20 mouse cellular contexts compared by ENCODE assay signal in the genomic region with DNA sequence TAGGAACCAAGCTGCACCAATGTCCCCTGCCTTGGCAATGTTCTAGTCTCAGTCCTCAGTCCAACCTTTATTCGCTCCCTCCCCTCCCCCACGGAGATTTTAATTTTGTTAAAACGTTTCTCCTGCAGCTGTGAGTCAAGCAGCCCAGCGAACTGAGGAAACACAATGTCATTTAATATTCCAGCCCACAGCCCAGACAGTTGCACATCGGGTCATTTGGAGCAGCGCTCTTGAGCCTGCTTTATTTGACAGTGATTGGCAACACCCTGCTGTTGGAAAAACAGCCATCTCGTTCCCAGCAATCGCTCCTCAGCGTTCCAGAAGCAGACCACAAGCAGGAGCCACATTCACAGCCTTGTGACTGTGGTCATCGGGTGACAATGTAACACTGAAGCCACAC. TPM values are rescaled to one million over a fixed set of nuclear protein-coding genes. Genes with fewer than 3 reads are reported as not detected.
DNase-seq lines count a peak whose midpoint lies in the region; ATAC-seq and TF ChIP-seq lines count a peak whose summit lies in the region.
"Had no signal": no experiment of that assay in that cellular context is flagged by ENCODE, and none has a peak within 500 bp of the region (broad histone marks: within the 10 kb centered on the region; RNA-seq: fewer than 3 reads in every experiment).

No protein-coding gene starts in this region.

- no peak for TF ChIP-seq CTCF in hindbrain, postnatal 0 days (IDR thresholded peaks at IDR 0.05; ENCODE audit: low read depth)

- H3K4me3 ChIP-seq in heart, embryonic 13.5 days, result no peak overlapping the region
- no peak overlapping the region for H3K4me3 ChIP-seq in midbrain, embryonic 13.5 days (replicated peaks)
- no peak overlapping the region for H3K4me3 ChIP-seq in midbrain, embryonic 11.5 days (ENCODE audit: low read depth, low read length)
- H3K4me3 ChIP-seq in forebrain, embryonic 15.5 days, result no peak overlapping the region
- H3K4me3 ChIP-seq in hindbrain, postnatal 0 days (ENCODE audit: low read length), result no peak overlapping the region
- H3K4me3 ChIP-seq: intestine, embryonic 15.5 days; megakaryocyte, embryonic 14.5 days; neural tube, embryonic 13.5 days had no signal

- no peak for ATAC-seq in heart, embryonic 13.5 days (ENCODE audit: extremely low read depth, insufficient number of reproducible peaks, low FRiP score, low TSS enrichment)
- peak; percentile 65 for ATAC-seq in midbrain, embryonic 13.5 days
- no peak; the same call in 1 of the 2 replicates for ATAC-seq in midbrain, embryonic 11.5 days (ENCODE audit: low FRiP score)
- peak; percentile 48; the same call in 1 of the 2 replicates for ATAC-seq in forebrain, embryonic 15.5 days (replicated peaks)
- 0 out of 2 replicates have a peak, but pooled peaks have one; percentile 27 for ATAC-seq in hindbrain, postnatal 0 days
- ATAC-seq: intestine, embryonic 15.5 days had no signal

- no peak overlapping the region for H3K9ac ChIP-seq in heart, embryonic 13.5 days
- no peak overlapping the region; the same call in 1 of the 2 replicates for H3K9ac ChIP-seq in midbrain, embryonic 13.5 days (replicated peaks)
- no peak overlapping the region for H3K9ac ChIP-seq in midbrain, embryonic 11.5 days (ENCODE audit: low read length)
- H3K9ac ChIP-seq in forebrain, embryonic 15.5 days (replicated peaks), result no peak overlapping the region
- H3K9ac ChIP-seq in hindbrain, postnatal 0 days (replicated peaks; ENCODE audit: low read length), result no peak overlapping the region
- H3K9ac ChIP-seq: intestine, embryonic 15.5 days; neural tube, embryonic 13.5 days had no signal

- no peaks in the 10 kb centered on the region for H3K9me3 ChIP-seq in heart, embryonic 13.5 days
- H3K9me3 ChIP-seq in midbrain, embryonic 13.5 days, result no peaks in the 10 kb centered on the region
- no peaks in the 10 kb centered on the region for H3K9me3 ChIP-seq in midbrain, embryonic 11.5 days (ENCODE audit: control insufficient read depth, low read length)
- H3K9me3 ChIP-seq in forebrain, embryonic 15.5 days, result no peaks in the 10 kb centered on the region
- no peaks in the 10 kb centered on the region for H3K9me3 ChIP-seq in hindbrain, postnatal 0 days (ENCODE audit: low read length)
- H3K9me3 ChIP-seq: intestine, embryonic 15.5 days; neural tube, embryonic 13.5 days had no signal

- H3K36me3 ChIP-seq in heart, embryonic 13.5 days, result no peaks in the 10 kb centered on the region
- no peaks in the 10 kb centered on the region for H3K36me3 ChIP-seq in midbrain, embryonic 13.5 days
- no peaks in the 10 kb centered on the region for H3K36me3 ChIP-seq in midbrain, embryonic 11.5 days (ENCODE audit: control insufficient read depth, insufficient read depth, low read length)
- no peaks in the 10 kb centered on the region for H3K36me3 ChIP-seq in forebrain, embryonic 15.5 days
- no peaks in the 10 kb centered on the region for H3K36me3 ChIP-seq in hindbrain, postnatal 0 days (ENCODE audit: insufficient read depth, low read length)
- H3K36me3 ChIP-seq: intestine, embryonic 15.5 days; neural tube, embryonic 13.5 days had no signal

- intact Hi-C loops in heart, postnatal 25 days (cut with DNase I), result no loop called here

- peak overlapping the region; percentile 9; the same call in 1 of the 2 replicates for H3K4me2 ChIP-seq in heart, embryonic 13.5 days
- 0 out of 2 replicates have a peak overlapping the region, but pooled peaks have one; percentile 11 for H3K4me2 ChIP-seq in midbrain, embryonic 13.5 days (replicated peaks)
- H3K4me2 ChIP-seq in midbrain, embryonic 11.5 days, result no peak overlapping the region
- no peak overlapping the region for H3K4me2 ChIP-seq in forebrain, embryonic 15.5 days (replicated peaks)
- no peak overlapping the region; the same call in 1 of the 2 replicates for H3K4me2 ChIP-seq in hindbrain, postnatal 0 days (ENCODE audit: low read depth, low read length)
- H3K4me2 ChIP-seq: intestine, embryonic 15.5 days; liver, embryonic 11.5 days; neural tube, embryonic 13.5 days had no signal

- no peaks in the 10 kb centered on the region for H3K27me3 ChIP-seq in heart, embryonic 13.5 days (replicated peaks)
- H3K27me3 ChIP-seq in midbrain, embryonic 13.5 days, result no peaks in the 10 kb centered on the region
- no peaks in the 10 kb centered on the region for H3K27me3 ChIP-seq in midbrain, embryonic 11.5 days (ENCODE audit: control insufficient read depth, insufficient read depth, low read length)
- H3K27me3 ChIP-seq in forebrain, embryonic 15.5 days, result no peaks in the 10 kb centered on the region
- no peaks in the 10 kb centered on the region for H3K27me3 ChIP-seq in hindbrain, postnatal 0 days (ENCODE audit: insufficient read depth, low read length)
- H3K27me3 ChIP-seq: intestine, embryonic 15.5 days; neural tube, embryonic 13.5 days had no signal

- H3K27ac ChIP-seq in heart, embryonic 13.5 days (replicated peaks), result no peak overlapping the region
- peak overlapping the region; percentile 11 for H3K27ac ChIP-seq in midbrain, embryonic 13.5 days
- no peak overlapping the region for H3K27ac ChIP-seq in midbrain, embryonic 11.5 days (ENCODE audit: low read depth, low read length)
- H3K27ac ChIP-seq in forebrain, embryonic 15.5 days (replicated peaks), result no peak overlapping the region
- no peak overlapping the region for H3K27ac ChIP-seq in hindbrain, postnatal 0 days
- H3K27ac ChIP-seq: intestine, embryonic 15.5 days; neural tube, embryonic 13.5 days; stomach, postnatal 0 days had no signal

- peaks cover 2% of the 10 kb centered on the region for H3K4me1 ChIP-seq in heart, embryonic 13.5 days
- H3K4me1 ChIP-seq in midbrain, embryonic 13.5 days (replicated peaks), result peaks cover 15% of the 10 kb centered on the region
- H3K4me1 ChIP-seq in midbrain, embryonic 11.5 days (ENCODE audit: control insufficient read depth, insufficient read depth, low read length), result peaks cover 12% of the 10 kb centered on the region; the same call in 1 of the 2 replicates
- peaks cover 8% of the 10 kb centered on the region for H3K4me1 ChIP-seq in forebrain, embryonic 15.5 days
- no peaks in the 10 kb centered on the region; the same call in 1 of the 2 replicates for H3K4me1 ChIP-seq in hindbrain, postnatal 0 days (ENCODE audit: insufficient read depth, low read length)
- H3K4me1 ChIP-seq: intestine, embryonic 15.5 days had no signal

- 30% methylated on average over 10 of the region's 10 CpGs for WGBS in heart, embryonic 13.5 days
- 16% methylated on average over 10 of the region's 10 CpGs for WGBS in midbrain, embryonic 13.5 days
- WGBS in midbrain, embryonic 11.5 days, result 34% methylated on average over 10 of the region's 10 CpGs
- 28% methylated on average over 10 of the region's 10 CpGs for WGBS in forebrain, embryonic 15.5 days
- 8% methylated on average over 10 of the region's 10 CpGs for WGBS in hindbrain, postnatal 0 days

- no peak for DNase-seq in heart, postnatal 25 days (ENCODE audit: low spot score)
- no peak for DNase-seq in midbrain, embryonic 11.5 days (ENCODE audit: low spot score, missing footprints)
- DNase-seq in hindbrain, postnatal 0 days (ENCODE audit: low spot score), result no peak
- DNase-seq in thymus, postnatal 14 days, result no peak
- no peak for DNase-seq in thymus, postnatal 4 days
- DNase-seq: cerebellum, adult 18-20 months; gastrocnemius, postnatal 25 days; spleen, adult 18-20 months had no signal

RNA-seq across cellular contexts. Expression of a gene that starts 11.3 kb away (rescaled TPM):
- polyA plus RNA-seq in heart, embryonic 13.5 days (2015; fragmentation: Nextera tagmentation; extraction: Ambion mirVana), result 0.38 and 1.6 TPM in 2 replicates
- total RNA-seq in heart, postnatal 25 days (2021), result not detected
- polyA plus RNA-seq in midbrain, embryonic 13.5 days (2015; fragmentation: Nextera tagmentation; extraction: Ambion mirVana), result 19.4 and 28.6 TPM in 2 replicates
- polyA plus RNA-seq in midbrain, embryonic 11.5 days (2014; fragmentation: Nextera tagmentation; extraction: Ambion mirVana), result 8.3 and 9.0 TPM in 2 replicates
- polyA plus RNA-seq in forebrain, embryonic 15.5 days (2015; fragmentation: Nextera tagmentation; extraction: Ambion mirVana), result 15.6 and 18.5 TPM in 2 replicates
- 16.5 and 22.5 TPM in 2 replicates for total RNA-seq in hindbrain, postnatal 0 days (2014; rRNA removed)
- 31.9 and 34.9 TPM in 2 replicates for polyA plus RNA-seq in hindbrain, postnatal 0 days (2015; fragmentation: Nextera tagmentation; extraction: Ambion mirVana)
- total RNA-seq: gastrocnemius, postnatal 25 days had no signal

RNA-seq across cellular contexts. Expression of a gene that starts 20.9 kb away (rescaled TPM):
- polyA plus RNA-seq in heart, embryonic 13.5 days (2015; fragmentation: Nextera tagmentation; extraction: Ambion mirVana), result not detected in 2 replicates
- not detected for total RNA-seq in heart, postnatal 25 days (2021)
- polyA plus RNA-seq in midbrain, embryonic 13.5 days (2015; fragmentation: Nextera tagmentation; extraction: Ambion mirVana), result not detected in 2 replicates
- polyA plus RNA-seq in midbrain, embryonic 11.5 days (2014; fragmentation: Nextera tagmentation; extraction: Ambion mirVana), result not detected in 2 replicates
- polyA plus RNA-seq in forebrain, embryonic 15.5 days (2015; fragmentation: Nextera tagmentation; extraction: Ambion mirVana), result not detected in 2 replicates
- total RNA-seq in hindbrain, postnatal 0 days (2014; rRNA removed), result not detected in 2 replicates
- polyA plus RNA-seq in hindbrain, postnatal 0 days (2015; fragmentation: Nextera tagmentation; extraction: Ambion mirVana), result not detected in 2 replicates
- total RNA-seq: gastrocnemius, postnatal 25 days; left cerebral cortex, postnatal 36 days had no signal
- polyA plus RNA-seq: heart, embryonic 16.5 days; intestine, embryonic 15.5 days; liver, embryonic 11.5 days; lung, embryonic 16.5 days; neural tube, embryonic 13.5 days; stomach, postnatal 0 days; urinary bladder, adult 2 months had no signal

Comparison
In these comparisons a context has a peak if more than half of its experiments do, and no peak if none do; other contexts are left out.
1. ATAC-seq: peak in midbrain, embryonic 13.5 days (single experiment), forebrain, embryonic 15.5 days (single experiment) and hindbrain, postnatal 0 days (single experiment); none in heart, embryonic 13.5 days (single experiment) and midbrain, embryonic 11.5 days (single experiment).
2. H3K4me2 ChIP-seq: peak in heart, embryonic 13.5 days (single experiment) and midbrain, embryonic 13.5 days (single experiment); none in midbrain, embryonic 11.5 days (single experiment), forebrain, embryonic 15.5 days (single experiment) and hindbrain, postnatal 0 days (single experiment).